Mouse (Mus musculus): ENCODE results near the gene Farp2. TPM values are rescaled to one million over a fixed set of nuclear protein-coding genes. Genes with fewer than 3 reads are reported as not detected.

Farp2 gene
- total and polyA plus RNA-seq, 3 experiments, result 0.89 to 2.1 (median 1.8) TPM

- peak within 1 kb of the TSS; percentile 80 to 89 (median 84) for H3K4me3 ChIP-seq (replicated peaks in 1 of 3; ENCODE audit: low read depth in 2 of 3, low read length in 2 of 3, poor library complexity in 1 of 3)
- no peaks in the 10 kb centered on the region for H3K9me3 ChIP-seq (replicated peaks; ENCODE audit: low read length)
- H3K36me3 ChIP-seq (replicated peaks in 1 of 2; ENCODE audit: control insufficient read depth in 1 of 2, insufficient read depth in 1 of 2, low read length in 1 of 2), result peaks cover 0 to 11% of the 10 kb centered on the region in 2 experiments
- H3K4me2 ChIP-seq (ENCODE audit: insufficient read depth, low read depth, poor library complexity, severe bottlenecking), result peak within 1 kb of the TSS; percentile 86
- peak within 1 kb of the TSS; percentile 79 for H3K27ac ChIP-seq (ENCODE audit: insufficient read depth, low read depth)
- in situ Hi-C loops (cut with MboI; ENCODE audit: low pct_ligation_motif_present, low pct_unique_long_range_greater_than_20kb, low sequenced_read_pairs), result no loop called here
- DNase-seq (ENCODE audit: extremely low read depth), result peak; percentile 98
- H3K4me1 ChIP-seq (ENCODE audit: control insufficient read depth in 1 of 2, insufficient read depth in 2 of 2), result peaks cover 0 to 43% of the 10 kb centered on the region in 2 experiments; a peak in 2 of 4 replicates
- H3K79me2 ChIP-seq (replicated peaks; ENCODE audit: control insufficient read depth, extremely low read depth, insufficient read depth, poor library complexity, severe bottlenecking), result peaks cover 56% of the 10 kb centered on the region
- dilution Hi-C loops (cut with MboI; ENCODE audit: extremely low pct_ligation_motif_present, extremely low pct_unique_long_range_greater_than_20kb, low sequenced_read_pairs), result no loop called here
- H3K9ac ChIP-seq (ENCODE audit: insufficient read depth, low read depth), result peak within 1 kb of the TSS; percentile 99
- TF ChIP-seq TBP (conservative IDR thresholded peaks at IDR 0.05; ENCODE audit: low read depth, low read length), result peak; percentile 84; the same call in 1 of the 2 replicates
- no peak for TF ChIP-seq ZC3H11A (IDR thresholded peaks at IDR 0.05; ENCODE audit: low read depth, low read length)
- 0 out of 2 replicates have a peak, but pooled peaks have one; percentile 15 for TF ChIP-seq MYC (IDR thresholded peaks at IDR 0.05; ENCODE audit: low read depth, low read length)
- no peak; the same call in 1 of the 2 replicates for TF ChIP-seq CHD2 (IDR thresholded peaks at IDR 0.05; ENCODE audit: low read length)
- TF ChIP-seq NELFE (IDR thresholded peaks at IDR 0.05; ENCODE audit: low read depth, low read length), result peak; percentile 65; the same call in 1 of the 2 replicates
- TF ChIP-seq USF2 (conservative IDR thresholded peaks at IDR 0.05; ENCODE audit: low read depth, low read length), result no peak; the same call in 1 of the 2 replicates
- no peak for TF ChIP-seq E2F4 (IDR thresholded peaks at IDR 0.05; ENCODE audit: insufficient replicate concordance, low read depth, low read length)
- 0 out of 2 replicates have a peak, but pooled peaks have one; percentile 51 for TF ChIP-seq TCF12 (IDR thresholded peaks at IDR 0.05; ENCODE audit: low read depth, low read length)
- peak; percentile 82 for TF ChIP-seq POLR2A (IDR thresholded peaks at IDR 0.05; ENCODE audit: low read depth, low read length)
- TF ChIP-seq UBTF (IDR thresholded peaks at IDR 0.05; ENCODE audit: low read depth, low read length), result 0 out of 2 replicates have a peak, but pooled peaks have one; percentile 52
- peak; percentile 97 for TF ChIP-seq NRF1 (IDR thresholded peaks at IDR 0.05; ENCODE audit: low read depth, low read length)
- TF ChIP-seq SMC3 (IDR thresholded peaks at IDR 0.05; ENCODE audit: low read depth, low read length), result no peak
- no peak for TF ChIP-seq CTCF (conservative IDR thresholded peaks at IDR 0.05 in 1 of 2, IDR thresholded peaks at IDR 0.05 in 1 of 2; ENCODE audit: low read depth in 2 of 2, low read length in 2 of 2)
- TF ChIP-seq ETS1 (conservative IDR thresholded peaks at IDR 0.05; ENCODE audit: low read depth, low read length), result no peak
- no peak for TF ChIP-seq GABPA (IDR thresholded peaks at IDR 0.05; ENCODE audit: insufficient replicate concordance, low read depth, low read length)
- peak; percentile 29; the same call in 1 of the 2 replicates for TF ChIP-seq MAX (IDR thresholded peaks at IDR 0.05; ENCODE audit: low read length)
- peak; percentile 100 for TF ChIP-seq MAZ (IDR thresholded peaks at IDR 0.05; ENCODE audit: low read depth, low read length)
- TF ChIP-seq USF1 (IDR thresholded peaks at IDR 0.05; ENCODE audit: low read depth, low read length), result no peak
- TF ChIP-seq CHD1 (IDR thresholded peaks at IDR 0.05; ENCODE audit: low read depth, low read length), result peak; percentile 76
- no peak for TF ChIP-seq ZNF384 (IDR thresholded peaks at IDR 0.05; ENCODE audit: low read depth, low read length)
- TF ChIP-seq MXI1 (IDR thresholded peaks at IDR 0.05; ENCODE audit: low read depth, low read length), result peak; percentile 79; the same call in 1 of the 2 replicates
- no peak for TF ChIP-seq EP300 (IDR thresholded peaks at IDR 0.05; ENCODE audit: low read length)
- no peak for TF ChIP-seq RAD21 (IDR thresholded peaks at IDR 0.05; ENCODE audit: low read depth, low read length)
- TF ChIP-seq IRF4 (IDR thresholded peaks at IDR 0.05; ENCODE audit: low read depth, low read length), result no peak; the same call in 1 of the 2 replicates
- TF ChIP-seq KAT2A (IDR thresholded peaks at IDR 0.05; ENCODE audit: insufficient replicate concordance, low read length), result peak; percentile 46; the same call in 1 of the 2 replicates
- peak; percentile 86 for TF ChIP-seq HCFC1 (IDR thresholded peaks at IDR 0.05; ENCODE audit: low read depth, low read length)
- no peak for TF ChIP-seq JUND (conservative IDR thresholded peaks at IDR 0.05; ENCODE audit: low read depth, low read length)
- no peak for TF ChIP-seq RCOR1 (conservative IDR thresholded peaks at IDR 0.05; ENCODE audit: low read depth, low read length)
- TF ChIP-seq JUN (IDR thresholded peaks at IDR 0.05; ENCODE audit: insufficient read depth, low read depth, low read length), result no peak
- TF ChIP-seq ZMIZ1 (IDR thresholded peaks at IDR 0.05; ENCODE audit: low read depth, low read length), result no peak
- peak; percentile 39 for TF ChIP-seq SIN3A (IDR thresholded peaks at IDR 0.05; ENCODE audit: low read length)
- TF ChIP-seq BHLHE40 (IDR thresholded peaks at IDR 0.05; ENCODE audit: low read depth, low read length), result peak; percentile 28; the same call in 1 of the 2 replicates
- TF ChIP-seq MAFK (IDR thresholded peaks at IDR 0.05; ENCODE audit: insufficient replicate concordance, low read length), result no peak
- TF ChIP-seq ZKSCAN1 (IDR thresholded peaks at IDR 0.05; ENCODE audit: borderline replicate concordance, low read depth, low read length), result no peak
- TF ChIP-seq PAX5 (IDR thresholded peaks at IDR 0.05; ENCODE audit: low read length), result no peak
- no peak for TF ChIP-seq MEF2A (IDR thresholded peaks at IDR 0.05; ENCODE audit: borderline replicate concordance, low read depth, low read length)
- TF ChIP-seq POLR2AphosphoS2 (IDR thresholded peaks at IDR 0.05; ENCODE audit: low read depth, low read length), result no peak
- peak; percentile 90 for TF ChIP-seq ELF1 (IDR thresholded peaks at IDR 0.05; ENCODE audit: low read depth, low read length)
- H3K27me3 ChIP-seq (replicated peaks), result no peaks in the 10 kb centered on the region
These were observed 33.0 kb upstream of the Farp2 start, which contains the start of gene Hdlbp for GRCm38 (mm10) chr1:93478586-93479475. Hdlbp (minus strand) TSS chr1:93478815.

Data from CH12.LX (cell line).